Mouse (Mus musculus) brain, embryonic 14.5 days (tissue): ENCODE data around the gene Fbxl17.

Source experiments
- CTCF ChIP-seq: fragments of 200-500 bp; IDR thresholded peaks from 2 replicates; pipeline ENCODE4 v1.5.1; 2012; ENCODE audit warnings: inconsistent platforms, mild to moderate bottlenecking, moderate library complexity, borderline replicate concordance; ENCODE audit not compliant: insufficient read depth, insufficient read length; ENCODE audit errors: extremely low read depth
- POLR2A ChIP-seq: fragments of 200-500 bp; IDR thresholded peaks from 2 replicates; pipeline ENCODE4 v1.6.1; 2012; ENCODE audit warnings: mild to moderate bottlenecking, inconsistent platforms, borderline replicate concordance; ENCODE audit not compliant: poor library complexity, insufficient read depth, insufficient read length, severe bottlenecking; ENCODE audit errors: extremely low read depth

- TF ChIP-seq CTCF: no peak
- TF ChIP-seq POLR2A: no peak
Measured at GRCm38 (mm10) chr17:63366045-63366444, 133.8 kb downstream of the Fbxl17 start.
